Mouse (Mus musculus): ENCODE measurements around the gene Spint1. TPM values are rescaled to one million over a fixed set of nuclear protein-coding genes. Genes with fewer than 3 reads are reported as not detected.

The Spint1 gene
- total and polyA plus RNA-seq, 3 experiments = not detected

- Histone ChIP-seq H3K4me3 (ENCODE audit: control insufficient read depth in 1 of 2, insufficient read depth in 1 of 2, low read depth in 2 of 2, low read length in 2 of 2) (peak overlapping the region in 1 of 2 experiments; percentile 51; a peak in 2 of 4 replicates), H3K9me3 (replicated peaks; ENCODE audit: insufficient read depth, low read length) (no peaks in the 10 kb centered on the region), H3K79me2 (ENCODE audit: control insufficient read depth, insufficient read depth, low read length, poor library complexity) (peaks cover 24% of the 10 kb centered on the region), H3K27ac (ENCODE audit: control insufficient read depth, low read depth, low read length) (no peak overlapping the region), H3K36me3 (ENCODE audit: control insufficient read depth in 1 of 2, insufficient read depth in 2 of 2, low read length in 2 of 2) (no peaks in the 10 kb centered on the region; a peak in 2 of 4 replicates), H3K27me3 (ENCODE audit: control insufficient read depth in 1 of 2, insufficient read depth in 2 of 2, low read length in 2 of 2) (no peaks in the 10 kb centered on the region), H3K9ac (ENCODE audit: control insufficient read depth, low read depth, low read length, poor library complexity, severe bottlenecking) (peak overlapping the region; percentile 65), H3K4me1 (ENCODE audit: control insufficient read depth in 1 of 2, insufficient read depth in 2 of 2, low read length in 2 of 2) (peaks cover 0 to 7% of the 10 kb centered on the region in 2 experiments; a peak in 1 of 4 replicates)
- no peak for TF ChIP-seq MAX (IDR thresholded peaks at IDR 0.05; ENCODE audit: low read length)
- TF ChIP-seq USF1 (IDR thresholded peaks at IDR 0.05; ENCODE audit: low read depth, low read length) = peak; percentile 80
- DNase-seq (ENCODE audit: low read depth, low spot score) = no peak
Measured at GRCm38 (mm10) chr2:119287372-119287771, 50.2 kb downstream of the Spint1 start.

- Histone ChIP-seq H3K27ac (ENCODE audit: control insufficient read depth, low read depth, low read length) (peak within 1 kb of the TSS; percentile 93), H3K9ac (ENCODE audit: control insufficient read depth, low read depth, low read length, poor library complexity, severe bottlenecking) (peak within 1 kb of the TSS; percentile 86), H3K27me3 (ENCODE audit: control insufficient read depth in 1 of 2, insufficient read depth in 2 of 2, low read length in 2 of 2) (no peaks in the 10 kb centered on the region), H3K9me3 (replicated peaks; ENCODE audit: insufficient read depth, low read length) (no peaks in the 10 kb centered on the region), H3K36me3 (ENCODE audit: control insufficient read depth in 1 of 2, insufficient read depth in 2 of 2, low read length in 2 of 2) (no peaks in the 10 kb centered on the region; a peak in 2 of 4 replicates), H3K4me1 (ENCODE audit: control insufficient read depth in 1 of 2, insufficient read depth in 2 of 2, low read length in 2 of 2) (peaks cover 0 to 7% of the 10 kb centered on the region in 2 experiments; a peak in 1 of 4 replicates), H3K4me3 (ENCODE audit: control insufficient read depth in 1 of 2, insufficient read depth in 1 of 2, low read depth in 2 of 2, low read length in 2 of 2) (peak within 1 kb of the TSS; percentile 80 to 81), H3K79me2 (ENCODE audit: control insufficient read depth, insufficient read depth, low read length, poor library complexity) (peaks cover 24% of the 10 kb centered on the region)
- peak; percentile 98 for DNase-seq (ENCODE audit: low read depth, low spot score)
- TF ChIP-seq ETS1 (IDR thresholded peaks at IDR 0.05; ENCODE audit: low read depth, low read length) (peak; percentile 80), MAFK (IDR thresholded peaks at IDR 0.05; ENCODE audit: borderline replicate concordance, low read depth, low read length) (no peak), MYB (IDR thresholded peaks at IDR 0.05; ENCODE audit: low read depth, low read length) (no peak), HCFC1 (IDR thresholded peaks at IDR 0.05; ENCODE audit: low read depth, low read length) (peak; percentile 91), POLR2AphosphoS2 (IDR thresholded peaks at IDR 0.05; ENCODE audit: low read length) (peak; percentile 61; the same call in 1 of the 2 replicates), GATA1 (IDR thresholded peaks at IDR 0.05; ENCODE audit: low read depth, low read length) (no peak), UBTF (IDR thresholded peaks at IDR 0.05; ENCODE audit: borderline replicate concordance, insufficient read depth, low read depth, low read length) (0 out of 2 replicates have a peak, but pooled peaks have one; percentile 33), ELF1 (IDR thresholded peaks at IDR 0.05; ENCODE audit: low read depth, low read length) (peak; percentile 77), MXI1 (IDR thresholded peaks at IDR 0.05; ENCODE audit: low read depth, low read length) (peak; percentile 72), JUND (IDR thresholded peaks at IDR 0.05; ENCODE audit: low read depth, low read length) (no peak), BHLHE40 (IDR thresholded peaks at IDR 0.05; ENCODE audit: borderline replicate concordance, low read depth, low read length) (no peak; the same call in 1 of the 2 replicates), RCOR1 (IDR thresholded peaks at IDR 0.05; ENCODE audit: low read depth, low read length) (peak; percentile 51; the same call in 1 of the 2 replicates), KAT2A (conservative IDR thresholded peaks at IDR 0.05; ENCODE audit: low read depth, low read length) (no peak; the same call in 1 of the 2 replicates), POLR2A (IDR thresholded peaks at IDR 0.05; ENCODE audit: control insufficient read depth in 1 of 2, insufficient read depth in 1 of 2, low read depth in 1 of 2, low read length in 2 of 2, poor library complexity in 1 of 2) (peak; percentile 54 to 86), GABPA (IDR thresholded peaks at IDR 0.05; ENCODE audit: low read depth, low read length) (no peak), EP300 (IDR thresholded peaks at IDR 0.05; ENCODE audit: low read depth in 1 of 2, low read length in 2 of 2) (peak in 1 of 2 experiments; percentile 46; a peak in 1 of 4 replicates), TCF12 (IDR thresholded peaks at IDR 0.05; ENCODE audit: low read depth, low read length) (peak; percentile 66), ZKSCAN1 (IDR thresholded peaks at IDR 0.05; ENCODE audit: low read depth, low read length) (no peak), ZC3H11A (IDR thresholded peaks at IDR 0.05; ENCODE audit: low read depth, low read length) (peak; percentile 76), CTCF (IDR thresholded peaks at IDR 0.05 in 2 of 3, conservative IDR thresholded peaks at IDR 0.05 in 1 of 3; ENCODE audit: control insufficient read depth in 1 of 3, insufficient read depth in 1 of 3, low read depth in 2 of 3, low read length in 3 of 3, poor library complexity in 1 of 3, severe bottlenecking in 1 of 3) (peak; percentile 94 to 100 (median 95); a peak in 5 of 6 replicates), SIN3A (IDR thresholded peaks at IDR 0.05; ENCODE audit: low read length) (peak; percentile 96), TAL1 (IDR thresholded peaks at IDR 0.05; ENCODE audit: low read length) (no peak), TBP (IDR thresholded peaks at IDR 0.05; ENCODE audit: low read depth, low read length) (peak; percentile 69; the same call in 1 of the 2 replicates), MYC (IDR thresholded peaks at IDR 0.05; ENCODE audit: low read depth, low read length) (0 out of 2 replicates have a peak, but pooled peaks have one; percentile 34), NRF1 (IDR thresholded peaks at IDR 0.05; ENCODE audit: insufficient read depth, low read depth, low read length, poor library complexity, severe bottlenecking) (peak; percentile 45; the same call in 1 of the 2 replicates), NELFE (IDR thresholded peaks at IDR 0.05; ENCODE audit: low read depth, low read length) (peak; percentile 83), RAD21 (IDR thresholded peaks at IDR 0.05; ENCODE audit: low read depth, low read length) (peak; percentile 82), E2F4 (IDR thresholded peaks at IDR 0.05; ENCODE audit: borderline replicate concordance, low read depth, low read length) (no peak), ZNF384 (IDR thresholded peaks at IDR 0.05; ENCODE audit: low read depth, low read length) (peak; percentile 46)
Measured at GRCm38 (mm10) chr2:119288270-119288882, 51.2 kb downstream of the Spint1 start, which contains the start of gene Vps18. TSS of gene Vps18 (plus strand) at chr2:119288740.
